Mouse (Mus musculus): ENCODE data around the gene Rad23b.

DNA sequence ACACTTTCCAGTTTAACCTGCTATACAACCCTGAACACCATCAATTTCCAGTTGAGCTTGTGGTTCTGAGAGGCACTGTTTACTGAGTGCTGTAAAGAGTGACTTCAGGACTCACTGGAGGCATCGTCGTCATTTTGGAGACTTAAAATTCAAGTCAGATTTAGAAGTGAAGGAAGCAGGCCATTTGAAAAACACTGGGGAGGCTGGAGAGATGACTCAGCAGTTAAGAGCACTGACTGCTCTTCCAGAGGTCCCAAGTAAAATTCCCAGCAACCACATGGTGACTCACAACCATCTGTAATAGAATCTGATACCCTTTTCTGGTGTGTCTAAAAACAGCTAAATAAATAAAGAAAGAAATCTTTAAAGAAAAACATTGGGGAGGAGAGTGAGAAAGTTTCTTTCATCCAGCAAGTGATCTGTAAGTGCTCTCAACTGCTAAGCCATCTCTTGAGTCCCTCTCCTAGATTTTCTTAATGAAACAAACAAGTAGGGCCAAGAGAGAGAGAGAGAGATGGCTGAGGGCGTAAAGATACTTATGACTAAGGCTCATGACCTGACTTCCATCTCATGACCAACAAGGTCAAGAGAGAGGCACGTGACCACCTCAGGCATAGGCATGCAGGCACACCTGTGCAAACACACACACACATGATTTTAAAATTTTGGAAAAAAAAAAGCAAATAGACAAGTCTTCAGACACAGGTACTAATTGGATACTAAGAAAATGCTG, 23.9 kb upstream of the Rad23b start:
- no peak for TF ChIP-seq MAX (IDR thresholded peaks at IDR 0.05; ENCODE audit: low read length)
- no peak for TF ChIP-seq RAD21 (IDR thresholded peaks at IDR 0.05; ENCODE audit: low read depth, low read length)
- no peak for TF ChIP-seq ZKSCAN1 (IDR thresholded peaks at IDR 0.05; ENCODE audit: low read depth, low read length)
- no peak for TF ChIP-seq GATA1 (IDR thresholded peaks at IDR 0.05; ENCODE audit: low read depth, low read length)
- no peak for TF ChIP-seq CHD2 (IDR thresholded peaks at IDR 0.05; ENCODE audit: low read length)
- TF ChIP-seq POLR2A (IDR thresholded peaks at IDR 0.05; ENCODE audit: control insufficient read depth in 1 of 2, insufficient read depth in 1 of 2, low read depth in 1 of 2, low read length in 2 of 2, poor library complexity in 1 of 2), result no peak
- TF ChIP-seq CTCF (IDR thresholded peaks at IDR 0.05 in 2 of 3, conservative IDR thresholded peaks at IDR 0.05 in 1 of 3; ENCODE audit: control insufficient read depth in 1 of 3, insufficient read depth in 1 of 3, low read depth in 2 of 3, low read length in 3 of 3, poor library complexity in 1 of 3, severe bottlenecking in 1 of 3), result no peak
- TF ChIP-seq ETS1 (IDR thresholded peaks at IDR 0.05; ENCODE audit: low read depth, low read length), result no peak
- TF ChIP-seq USF1 (IDR thresholded peaks at IDR 0.05; ENCODE audit: low read depth, low read length), result no peak
- no peak for TF ChIP-seq EP300 (IDR thresholded peaks at IDR 0.05; ENCODE audit: low read depth in 1 of 2, low read length in 2 of 2)
- TF ChIP-seq ELF1 (IDR thresholded peaks at IDR 0.05; ENCODE audit: low read depth, low read length), result no peak
- TF ChIP-seq E2F4 (IDR thresholded peaks at IDR 0.05; ENCODE audit: borderline replicate concordance, low read depth, low read length), result no peak
- TF ChIP-seq USF2 (IDR thresholded peaks at IDR 0.05; ENCODE audit: borderline replicate concordance in 1 of 2, insufficient read depth in 1 of 2, low read depth in 1 of 2, low read length in 2 of 2), result no peak

Data from MEL (cell line).